Mouse (Mus musculus) heart, embryonic 15.5 days (tissue): ENCODE measurements around the gene Clcn1. TPM values are rescaled to one million over a fixed set of nuclear protein-coding genes. Genes with fewer than 3 reads are reported as not detected.

Experiments used
- ATAC-seq: fragments of 200-750 bp; cut with Nextera tagmentation; replicated peaks from 2 replicates; pipeline ENCODE4 v1.8.0; 2017; ENCODE audit warnings: low read depth, moderate TSS enrichment; ENCODE audit not compliant: insufficient number of reproducible peaks, insufficient read depth, low FRiP score
- H3K27ac ChIP-seq: fragments of 300-500 bp; sonication (generic); 2 replicates; pipeline ENCODE4 v1.5.1; 2015; ENCODE audit warnings: mild to moderate bottlenecking, inconsistent platforms
- H3K27me3 ChIP-seq: fragments of 300-500 bp; sonication (generic); 2 replicates; pipeline ENCODE4 v1.6.1; 2015; ENCODE audit warnings: inconsistent platforms
- H3K36me3 ChIP-seq: fragments of 300-500 bp; sonication (generic); 2 replicates; pipeline ENCODE4 v1.6.1; 2015; ENCODE audit warnings: mild to moderate bottlenecking, inconsistent platforms
- H3K4me1 ChIP-seq: fragments of 300-500 bp; sonication (generic); replicated peaks from 2 replicates; pipeline ENCODE4 v1.6.1; 2015; ENCODE audit warnings: inconsistent platforms
- H3K4me2 ChIP-seq: fragments of 300-500 bp; sonication (generic); 2 replicates; pipeline ENCODE4 v1.6.1; 2015; ENCODE audit warnings: inconsistent platforms, mild to moderate bottlenecking, moderate library complexity
- H3K4me3 ChIP-seq: fragments of 300-500 bp; sonication (generic); 2 replicates; pipeline ENCODE4 v1.5.1; 2015; ENCODE audit warnings: mild to moderate bottlenecking, inconsistent platforms
- H3K9ac ChIP-seq: fragments of 300-500 bp; sonication (generic); 2 replicates; pipeline ENCODE4 v1.6.1; 2015; ENCODE audit warnings: mild to moderate bottlenecking, inconsistent platforms
- H3K9me3 ChIP-seq: fragments of 300-500 bp; sonication (generic); replicated peaks from 2 replicates; pipeline ENCODE4 v1.6.1; 2016; ENCODE audit warnings: inconsistent platforms
- WGBS: fragments of 180-500 bp; shearing (Covaris S2); methylation state at CpG from one replicate; pipeline ENCODE4 v1.1.7; 2015; ENCODE audit warnings: mixed read lengths; 5-methylcytosine and 5-hydroxymethylcytosine counted together
- polyA plus RNA-seq: library from polyadenylated mRNA; unstranded; fragments of >200 nt; fragmentation: Nextera tagmentation; extraction: Ambion mirVana; gene quantifications from 2 replicates; pipeline ENCODE4 v1.2.1, GENCODE M21; 2015

Gene Clcn1
- polyA plus RNA-seq, 1 experiment from 2014 or later: 0.28 TPM

DNA sequence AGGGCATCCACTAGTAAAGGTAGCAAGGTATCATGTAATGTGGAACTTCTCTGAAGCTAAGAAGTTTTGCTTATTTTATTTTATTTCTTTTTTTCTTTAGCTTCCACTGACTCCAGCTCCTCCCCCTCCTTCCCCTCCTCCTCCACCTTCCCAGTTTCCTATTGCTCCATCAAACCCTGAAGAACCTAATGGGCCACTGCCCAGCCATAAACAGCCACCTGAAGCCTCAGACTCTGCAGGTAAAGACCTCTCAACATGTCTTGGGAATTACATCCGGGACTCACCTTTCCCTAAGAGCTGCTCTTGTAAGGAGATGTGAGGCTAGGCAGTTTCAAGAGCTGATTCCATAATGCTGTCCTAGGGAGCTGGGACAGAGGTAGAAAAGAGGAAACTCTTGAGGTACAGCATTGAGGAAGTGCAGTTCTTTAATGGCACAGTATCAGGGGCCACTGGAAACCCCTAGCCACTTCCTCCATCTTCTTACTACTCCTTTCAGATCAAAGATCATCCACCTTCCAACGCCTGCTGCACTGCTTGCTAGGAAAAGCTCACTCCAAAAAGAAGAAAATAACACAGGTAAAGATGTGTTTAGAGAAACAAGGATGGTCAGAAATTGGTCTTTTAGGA is 24.1 kb downstream of the Clcn1 start:
- H3K36me3 ChIP-seq: peaks cover 5% of the 10 kb centered on the region; the same call in 1 of the 2 replicates

DNA sequence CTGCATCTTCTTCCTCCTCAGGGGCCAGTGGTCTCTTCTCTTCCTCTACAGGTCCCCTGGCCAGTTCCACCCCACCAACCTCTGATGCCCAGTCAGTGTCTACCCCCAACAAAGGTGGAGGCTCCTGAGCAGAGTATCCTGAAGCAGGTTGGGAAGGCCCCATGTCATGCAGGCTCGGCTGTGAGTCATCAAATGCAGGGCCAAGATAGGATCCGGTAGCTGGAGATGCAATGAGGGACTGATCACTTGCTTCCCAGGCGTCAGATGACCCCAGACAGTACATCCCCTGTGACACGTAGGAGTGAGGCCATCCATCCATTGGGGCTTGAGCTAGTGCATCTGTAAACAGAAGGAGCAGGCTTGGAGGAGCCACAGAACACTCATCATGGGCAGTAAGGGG is 31.8 kb downstream of the Clcn1 start:
- Histone ChIP-seq H3K27me3 (peaks cover 27% of the 10 kb centered on the region), H3K27ac (no peak overlapping the region), H3K9me3 (no peaks in the 10 kb centered on the region), H3K4me3 (no peak overlapping the region), H3K4me2 (no peak overlapping the region), H3K36me3 (no peaks in the 10 kb centered on the region), H3K4me1 (no peaks in the 10 kb centered on the region; the same call in 1 of the 2 replicates), H3K9ac (no peak overlapping the region)
- 58% methylated on average over 4 of the region's 4 CpGs for WGBS
- no peak for ATAC-seq

More for the DNA sequence above, 24.1 kb downstream of the Clcn1 start:
- Histone ChIP-seq H3K27me3 (no peaks in the 10 kb centered on the region), H3K4me2 (no peak overlapping the region), H3K9me3 (no peaks in the 10 kb centered on the region), H3K9ac (no peak overlapping the region), H3K4me3 (no peak overlapping the region), H3K4me1 (no peaks in the 10 kb centered on the region), H3K27ac (no peak overlapping the region)
- ATAC-seq: no peak
- WGBS: 83% methylated on average over 2 of the region's 2 CpGs

DNA sequence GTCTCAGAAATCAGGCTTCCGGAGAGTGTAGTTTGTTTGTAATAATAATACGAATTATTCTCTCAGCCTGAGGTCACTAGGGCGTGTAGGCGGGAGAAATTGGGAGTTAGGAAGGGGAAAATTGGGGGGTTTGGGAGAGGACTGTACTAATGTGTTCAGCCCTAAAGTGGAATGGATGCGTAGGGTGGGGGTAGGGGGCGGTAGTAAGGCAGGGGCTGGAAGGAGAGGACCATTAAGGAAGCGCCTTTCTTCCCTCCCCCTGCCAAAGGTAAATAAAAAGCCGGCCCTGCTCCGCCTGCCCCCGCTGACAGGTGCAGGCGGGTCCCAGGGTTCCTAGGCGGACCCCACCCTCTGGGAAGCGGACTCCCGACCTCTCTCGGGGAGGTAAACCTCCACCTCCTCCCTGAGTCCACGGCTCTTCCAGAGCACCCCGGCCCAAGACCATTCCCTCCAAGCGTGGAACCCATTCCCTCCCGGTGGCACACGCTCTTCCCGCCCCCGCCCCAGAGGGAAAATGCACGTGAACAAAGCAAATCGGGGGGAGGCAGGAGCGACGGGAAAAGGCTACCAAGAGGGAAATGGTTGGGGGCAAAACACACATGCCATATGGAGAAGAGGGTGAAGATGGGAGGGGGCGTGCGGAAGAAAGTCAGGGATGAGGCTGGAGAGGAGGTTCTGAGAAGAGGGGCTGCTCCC is 37.0 kb downstream of the Clcn1 start:
- WGBS: 3% methylated on average over 28 of the region's 28 CpGs
- H3K27ac ChIP-seq: no peak overlapping the region
- peak overlapping the region; percentile 99 for H3K4me2 ChIP-seq
- peaks cover 46% of the 10 kb centered on the region for H3K27me3 ChIP-seq
- H3K36me3 ChIP-seq: no peaks in the 10 kb centered on the region
- H3K9me3 ChIP-seq: no peaks in the 10 kb centered on the region
- no peak for ATAC-seq
- H3K4me1 ChIP-seq: peaks cover 19% of the 10 kb centered on the region
- H3K4me3 ChIP-seq: peak overlapping the region; percentile 71
- H3K9ac ChIP-seq: peak overlapping the region; percentile 51

DNA sequence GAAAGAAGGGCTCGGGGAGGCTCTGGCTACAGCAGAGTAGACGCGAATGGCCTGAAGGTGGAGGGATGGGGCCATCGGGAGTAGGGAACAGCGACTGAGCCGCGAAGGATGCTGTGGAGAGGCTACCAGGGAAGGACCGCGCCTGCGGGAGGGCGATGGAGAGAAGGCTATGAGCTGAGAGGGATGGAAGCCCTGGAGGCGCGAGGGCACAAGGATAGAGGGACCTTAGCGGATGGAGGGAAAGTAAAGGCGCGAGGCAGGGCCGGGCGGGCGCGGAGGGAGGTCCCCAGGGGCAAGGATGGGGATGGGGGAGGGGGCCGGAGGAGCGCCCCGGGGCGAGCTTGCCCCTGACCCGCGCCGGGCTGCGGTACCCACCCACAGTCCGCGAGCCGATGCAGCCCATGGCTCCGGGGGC is 37.6 kb downstream of the Clcn1 start:
- Histone ChIP-seq H3K9me3 (no peaks in the 10 kb centered on the region), H3K36me3 (no peaks in the 10 kb centered on the region), H3K4me2 (peak overlapping the region; percentile 99), H3K27me3 (peaks cover 46% of the 10 kb centered on the region), H3K9ac (peak overlapping the region; percentile 51), H3K27ac (no peak overlapping the region), H3K4me3 (peak overlapping the region; percentile 71), H3K4me1 (peaks cover 19% of the 10 kb centered on the region)
- peak; percentile 42 for ATAC-seq
- WGBS: under 1% methylated on average over 32 of the region's 32 CpGs

DNA sequence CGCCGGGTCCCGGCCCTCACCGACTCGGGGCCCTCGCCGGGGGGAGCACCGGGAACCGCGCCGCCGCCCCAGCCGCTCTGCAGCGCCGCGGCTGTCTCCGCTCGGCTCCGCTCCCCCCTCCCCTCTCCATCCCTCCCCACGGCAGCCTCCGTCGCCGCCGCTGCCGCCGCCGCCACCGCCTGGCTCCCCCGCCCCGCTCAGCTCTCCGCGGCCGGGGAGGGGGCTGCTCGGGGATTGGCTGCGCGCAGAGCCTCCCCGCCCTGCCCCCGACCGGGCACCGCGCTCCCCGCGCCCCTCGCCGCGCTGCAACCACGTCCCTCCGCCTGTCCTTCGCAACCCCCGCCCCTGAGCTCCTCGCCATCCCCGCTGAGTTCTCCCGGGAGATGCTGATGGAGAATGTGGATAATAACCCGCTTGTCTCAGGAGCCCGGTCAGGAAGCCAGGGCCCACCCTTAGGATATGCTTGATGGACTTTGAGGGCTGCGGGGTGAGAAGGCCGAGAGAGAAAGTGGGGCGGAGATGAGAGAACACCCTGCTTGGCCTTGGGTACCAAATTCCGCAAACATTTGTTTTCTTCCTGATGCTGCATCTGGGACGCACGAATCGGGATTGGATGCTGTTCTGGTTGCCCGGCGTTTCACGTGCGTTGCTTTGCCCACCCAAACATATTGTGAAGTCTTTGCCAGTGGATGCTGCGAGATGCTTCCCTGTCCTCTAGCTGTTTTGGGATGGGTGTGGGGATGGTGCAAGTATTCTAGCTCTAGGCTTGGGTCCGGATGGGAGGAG is 38.2 kb downstream of the Clcn1 start, which contains the start of gene Fam131b:
Fam131b (minus strand) TSS at position 162 of the 786 bp plus-strand sequence.
- Histone ChIP-seq H3K4me1 (peaks cover 19% of the 10 kb centered on the region), H3K27ac (no peak within 1 kb of the TSS), H3K9ac (peak within 1 kb of the TSS; percentile 51), H3K4me3 (peak within 1 kb of the TSS; percentile 71), H3K27me3 (peaks cover 46% of the 10 kb centered on the region), H3K36me3 (no peaks in the 10 kb centered on the region), H3K4me2 (peak within 1 kb of the TSS; percentile 99), H3K9me3 (no peaks in the 10 kb centered on the region)
- WGBS: under 1% methylated on average over 58 of the region's 68 CpGs
- ATAC-seq: peak; percentile 59; the same call in 1 of the 2 replicates

DNA sequence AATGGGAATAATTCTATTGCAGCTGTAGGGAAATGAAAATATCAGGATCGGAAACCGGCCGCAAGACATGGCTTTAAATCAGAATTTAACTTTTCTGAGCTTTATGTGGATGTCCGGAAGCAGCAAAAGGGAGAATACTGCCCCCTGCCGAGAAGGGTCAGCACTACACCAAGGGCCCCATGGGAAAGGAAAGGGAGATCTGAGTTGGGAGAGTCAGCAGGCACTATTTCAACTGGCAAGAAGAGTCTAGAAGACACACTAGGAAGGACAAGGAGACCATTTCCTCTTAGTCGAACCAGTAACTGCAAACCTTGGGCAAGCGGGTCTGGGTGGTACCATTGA is 38.8 kb downstream of the Clcn1 start:
- Histone ChIP-seq H3K9ac (0 out of 2 replicates have a peak overlapping the region, but pooled peaks have one; percentile 51), H3K36me3 (no peaks in the 10 kb centered on the region), H3K9me3 (no peaks in the 10 kb centered on the region), H3K4me1 (peaks cover 19% of the 10 kb centered on the region), H3K27me3 (peaks cover 46% of the 10 kb centered on the region), H3K27ac (no peak overlapping the region), H3K4me2 (peak overlapping the region; percentile 99), H3K4me3 (peak overlapping the region; percentile 71)
- WGBS: 4% methylated on average over 7 of the region's 7 CpGs
- no peak for ATAC-seq

DNA sequence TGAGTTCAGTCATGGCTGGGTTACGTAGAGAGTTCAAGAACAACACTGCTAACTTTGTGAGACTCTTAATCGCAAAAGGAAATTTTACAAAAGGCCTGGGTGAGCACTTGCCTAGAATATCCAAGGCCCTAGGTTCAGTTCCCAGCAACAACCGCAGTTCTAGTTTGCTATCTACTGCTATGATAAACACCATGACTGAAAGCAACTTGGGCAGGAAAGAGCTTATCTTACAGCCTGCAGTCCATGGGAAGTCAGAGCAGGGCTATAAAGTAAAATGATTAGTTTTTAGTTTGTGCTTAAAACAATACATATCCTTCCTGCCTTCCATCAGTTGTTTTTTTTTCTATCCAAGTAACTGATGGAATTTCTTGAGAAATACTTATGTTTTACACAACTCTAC is 40.0 kb downstream of the Clcn1 start:
- peaks cover 37% of the 10 kb centered on the region for H3K27me3 ChIP-seq

DNA sequence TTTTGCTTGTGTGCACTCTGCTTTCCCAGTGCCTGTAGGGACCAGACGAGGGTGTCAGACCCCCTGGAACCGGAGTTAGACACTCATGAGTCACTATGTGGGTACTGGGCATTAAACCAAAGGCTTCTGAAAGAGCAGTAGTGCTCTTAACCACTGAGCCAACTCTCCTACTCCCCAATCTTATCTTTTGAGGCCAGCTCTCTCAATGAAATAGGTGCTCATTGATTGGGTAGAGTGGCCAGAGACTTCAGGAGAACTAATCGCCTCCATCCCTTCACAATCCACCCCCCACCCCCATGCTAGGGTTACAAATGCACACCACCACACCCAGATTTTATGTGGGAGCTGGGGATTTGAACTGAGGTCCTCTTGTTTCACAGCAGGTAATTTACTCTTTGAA is 42.3 kb downstream of the Clcn1 start:
- Histone ChIP-seq H3K36me3 (no peaks in the 10 kb centered on the region), H3K27ac (no peak overlapping the region), H3K4me3 (no peak overlapping the region), H3K4me1 (peaks cover 14% of the 10 kb centered on the region), H3K4me2 (no peak overlapping the region), H3K9me3 (no peaks in the 10 kb centered on the region), H3K27me3 (peaks cover 14% of the 10 kb centered on the region), H3K9ac (no peak overlapping the region)
- ATAC-seq: no peak
- 68% methylated on average over 3 of the region's 3 CpGs for WGBS

More for the DNA sequence above, 40.0 kb downstream of the Clcn1 start:
- Histone ChIP-seq H3K4me1 (peaks cover 19% of the 10 kb centered on the region), H3K27ac (no peak overlapping the region), H3K36me3 (no peaks in the 10 kb centered on the region), H3K4me3 (no peak overlapping the region), H3K9me3 (no peaks in the 10 kb centered on the region), H3K4me2 (no peak overlapping the region), H3K9ac (no peak overlapping the region)
- 68% methylated on average over 3 of the region's 3 CpGs for WGBS
- ATAC-seq: no peak

DNA sequence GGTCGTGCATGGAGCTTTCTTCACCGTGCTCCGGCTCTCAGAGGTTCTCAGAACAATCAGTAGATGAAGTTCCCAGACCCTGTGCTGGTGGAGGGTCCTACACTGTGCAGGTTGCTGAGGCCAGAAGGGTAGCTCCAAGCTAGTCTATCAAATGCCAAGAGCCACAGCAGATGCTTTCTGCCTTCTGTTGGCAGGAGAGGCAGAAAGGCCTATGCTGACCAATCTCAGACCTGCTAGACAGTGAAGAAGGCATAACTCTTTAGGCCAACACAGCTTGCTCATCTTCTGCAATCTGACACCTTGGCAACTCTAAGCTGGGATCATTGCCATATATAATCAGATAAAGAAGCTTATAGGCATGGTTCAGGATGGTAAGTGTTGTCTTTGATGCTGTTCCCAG is 43.7 kb downstream of the Clcn1 start:
- ATAC-seq: no peak
- no peaks in the 10 kb centered on the region for H3K27me3 ChIP-seq
- H3K4me3 ChIP-seq: no peak overlapping the region
- no peak overlapping the region for H3K9ac ChIP-seq
- H3K9me3 ChIP-seq: no peaks in the 10 kb centered on the region
- no peak overlapping the region for H3K27ac ChIP-seq
- H3K4me1 ChIP-seq: no peaks in the 10 kb centered on the region; the same call in 1 of the 2 replicates
- H3K4me2 ChIP-seq: no peak overlapping the region
- WGBS: 68% methylated on average over 3 of the region's 3 CpGs
- no peaks in the 10 kb centered on the region for H3K36me3 ChIP-seq

DNA sequence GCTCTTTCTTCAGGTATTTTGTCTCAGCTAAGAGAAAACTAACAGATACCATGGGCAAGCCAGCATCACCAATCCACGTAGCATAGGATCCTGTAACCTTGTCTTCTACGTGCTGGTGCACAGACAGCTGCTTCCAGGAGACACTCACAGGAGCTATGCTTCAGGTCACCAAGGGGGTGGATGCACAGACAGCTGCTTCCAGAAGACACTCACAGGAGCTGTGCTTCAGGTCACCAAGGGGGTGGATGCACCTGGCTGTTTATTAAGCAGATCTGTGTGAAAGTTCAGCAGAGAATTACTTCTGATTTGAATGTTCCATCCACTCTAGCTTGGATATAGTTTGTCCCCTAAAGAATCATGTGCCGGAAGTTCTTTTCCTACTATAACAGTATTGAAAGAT is 44.5 kb downstream of the Clcn1 start:
- WGBS: 88% methylated on average over 3 of the region's 3 CpGs
- H3K4me1 ChIP-seq: no peaks in the 10 kb centered on the region
- no peak overlapping the region for H3K27ac ChIP-seq
- no peak overlapping the region for H3K4me3 ChIP-seq
- H3K9me3 ChIP-seq: no peaks in the 10 kb centered on the region
- no peaks in the 10 kb centered on the region for H3K36me3 ChIP-seq
- no peak overlapping the region for H3K4me2 ChIP-seq
- no peak for ATAC-seq
- H3K9ac ChIP-seq: no peak overlapping the region
- H3K27me3 ChIP-seq: no peaks in the 10 kb centered on the region

DNA sequence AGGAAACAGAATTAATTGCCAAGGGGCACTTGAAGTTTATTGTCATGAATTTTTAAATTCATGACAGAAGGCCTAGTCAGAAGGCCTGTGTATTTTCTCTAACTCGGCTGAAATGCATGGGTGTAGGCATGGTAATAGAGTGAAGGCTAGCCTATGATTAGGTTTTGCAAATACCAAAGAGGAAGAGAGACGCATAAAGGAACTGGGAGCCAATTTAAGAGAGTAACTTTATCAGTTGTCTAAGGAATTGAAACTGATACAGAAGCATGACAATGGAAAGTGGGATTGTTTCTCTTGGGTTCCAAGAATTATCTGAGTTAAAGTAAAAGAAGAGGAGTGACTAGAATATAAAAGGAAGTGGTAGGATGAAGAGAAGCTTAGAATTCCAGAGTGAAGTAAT is 52.7 kb downstream of the Clcn1 start:
- 74% methylated on average over 2 of the region's 2 CpGs for WGBS

More for the DNA sequence above, 52.7 kb downstream of the Clcn1 start:
- no peak overlapping the region for H3K4me3 ChIP-seq
- no peaks in the 10 kb centered on the region for H3K36me3 ChIP-seq
- H3K27ac ChIP-seq: no peak overlapping the region
- H3K4me2 ChIP-seq: no peak overlapping the region
- ATAC-seq: no peak
- no peaks in the 10 kb centered on the region for H3K9me3 ChIP-seq
- H3K4me1 ChIP-seq: no peaks in the 10 kb centered on the region
- no peak overlapping the region for H3K9ac ChIP-seq
- H3K27me3 ChIP-seq: no peaks in the 10 kb centered on the region
